Mouse (Mus musculus) cortical plate, adult 2 months (tissue): ENCODE data around the gene Fgf15.

ENCODE experiments used
- CTCF ChIP-seq: fragments of 200-500 bp; IDR thresholded peaks from 2 replicates; pipeline ENCODE4 v1.5.1; 2011; ENCODE audit warnings: mild to moderate bottlenecking, control low read depth, low read length; ENCODE audit not compliant: insufficient read depth; ENCODE audit errors: extremely low read depth
- POLR2A ChIP-seq: fragments of 200-500 bp; IDR thresholded peaks from 2 replicates; pipeline ENCODE4 v1.6.1; 2011; ENCODE audit warnings: mild to moderate bottlenecking, low read length, control low read depth; ENCODE audit not compliant: insufficient read depth; ENCODE audit errors: extremely low read depth

DNA sequence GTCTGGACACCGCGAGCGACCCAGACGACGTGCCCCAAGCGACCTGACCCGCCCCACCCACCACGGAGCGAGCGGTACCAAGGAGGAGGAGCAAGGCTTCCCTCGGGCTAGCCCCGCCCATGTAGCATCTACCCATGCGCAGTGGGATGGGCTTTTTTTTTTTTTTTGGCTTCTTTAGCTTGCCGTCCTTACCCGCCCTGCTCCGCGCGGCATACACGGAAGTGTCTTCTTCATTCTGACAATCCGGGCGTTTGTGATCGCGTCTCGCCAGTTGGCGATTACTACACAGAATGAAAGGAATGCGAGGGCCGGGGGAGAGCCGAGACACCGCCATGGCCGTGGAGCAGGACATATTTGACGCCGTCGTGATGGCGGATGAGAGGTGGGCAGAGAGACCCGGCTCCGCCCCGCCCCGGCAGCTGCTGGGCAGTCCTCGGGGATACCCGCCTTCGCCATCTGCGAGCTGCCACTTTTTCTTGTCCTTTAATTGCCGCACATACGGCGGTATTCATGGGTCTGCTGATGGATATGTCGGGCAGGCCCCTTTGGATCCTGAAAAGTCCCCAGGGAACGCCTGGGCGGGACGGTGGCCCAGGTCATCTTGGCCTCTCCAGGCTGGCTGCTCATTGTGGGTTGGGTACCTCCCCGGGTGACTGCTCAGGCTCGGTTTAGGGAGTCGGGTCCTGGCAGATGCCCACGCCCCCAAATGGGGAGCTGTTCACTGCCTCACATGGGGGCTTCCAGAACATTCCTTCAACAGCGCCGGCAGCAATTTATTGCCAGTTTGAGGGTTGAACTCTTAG is 18.8 kb downstream of the Fgf15 start, which contains the start of gene LTO1:
- TF ChIP-seq POLR2A (peak; percentile 77), CTCF (no peak)
